Mouse (Mus musculus) liver, embryonic 13.5 days (tissue): ENCODE data around the gene Chrm1. TPM values are rescaled to one million over a fixed set of nuclear protein-coding genes. Genes with fewer than 3 reads are reported as not detected.
"Not testable (repeated sequence)": the region's sequence is repeated elsewhere in the genome, so short reads cannot be mapped to it uniquely, and the experiment has no call there.

Experiments used
- ATAC-seq: fragments of 200-750 bp; cut with Nextera tagmentation; 2 replicates; pipeline ENCODE4 v1.8.0; 2017; ENCODE audit warnings: low read depth, mild to moderate bottlenecking, moderate number of reproducible peaks, moderate library complexity
- DNase-seq: peaks from one replicate; pipeline ENCODE4 v3.0.0; 2022
- H3K27ac ChIP-seq: fragments of 300-500 bp; sonication (generic); 2 replicates; pipeline ENCODE4 v1.5.1; 2015; ENCODE audit warnings: moderate library complexity, mild to moderate bottlenecking, inconsistent platforms
- H3K27me3 ChIP-seq: fragments of 300-500 bp; sonication (generic); 2 replicates; pipeline ENCODE4 v1.6.1; 2015; ENCODE audit warnings: mild to moderate bottlenecking, inconsistent platforms
- H3K36me3 ChIP-seq: fragments of 300-500 bp; sonication (generic); 2 replicates; pipeline ENCODE4 v1.6.1; 2015; ENCODE audit warnings: mild to moderate bottlenecking, inconsistent platforms
- H3K4me1 ChIP-seq: fragments of 300-500 bp; sonication (generic); replicated peaks from 2 replicates; pipeline ENCODE4 v1.6.1; 2015; ENCODE audit warnings: inconsistent platforms
- H3K4me2 ChIP-seq: fragments of 300-500 bp; sonication (generic); 2 replicates; pipeline ENCODE4 v1.6.1; 2015; ENCODE audit warnings: inconsistent platforms, mild to moderate bottlenecking, moderate library complexity
- H3K4me3 ChIP-seq: fragments of 300-500 bp; sonication (generic); replicated peaks from 2 replicates; pipeline ENCODE4 v1.5.1; 2015; ENCODE audit warnings: mild to moderate bottlenecking, inconsistent platforms
- H3K9ac ChIP-seq: fragments of 300-500 bp; sonication (generic); 2 replicates; pipeline ENCODE4 v1.6.1; 2015; ENCODE audit warnings: mild to moderate bottlenecking, inconsistent platforms
- H3K9me3 ChIP-seq: fragments of 300-500 bp; sonication (generic); replicated peaks from 2 replicates; pipeline ENCODE4 v1.6.1; 2016; ENCODE audit warnings: inconsistent platforms
- WGBS: fragments of 180-500 bp; shearing (Covaris S2); methylation state at CpG from one replicate; pipeline ENCODE4 v1.1.7; 2015; ENCODE audit not compliant: insufficient replicate concordance; 5-methylcytosine and 5-hydroxymethylcytosine counted together
- polyA plus RNA-seq: library from polyadenylated mRNA; unstranded; fragments of >200 nt; fragmentation: Nextera tagmentation; extraction: Ambion mirVana; gene quantifications from 2 replicates; pipeline ENCODE4 v1.2.1, GENCODE M21; 2015

Chrm1 gene
- polyA plus RNA-seq, 1 experiment from 2014 or later, result not detected

GRCm38 (mm10) chr19:8719037-8719436 is 55.4 kb downstream of the Chrm1 start:
- H3K27ac ChIP-seq, result peak overlapping the region; percentile 48
- not testable (repeated sequence) for H3K9ac ChIP-seq

GRCm38 (mm10) chr19:8721378-8721777 is 57.8 kb downstream of the Chrm1 start:
- no peak for DNase-seq
- WGBS, result 24% methylated on average over 1 of the region's 1 CpGs
- peak overlapping the region; percentile 98 for H3K27ac ChIP-seq
- H3K36me3 ChIP-seq, result peaks cover 25% of the 10 kb centered on the region
- peak overlapping the region; percentile 85 for H3K4me3 ChIP-seq
- peaks cover 70% of the 10 kb centered on the region for H3K4me1 ChIP-seq
- no peaks in the 10 kb centered on the region for H3K27me3 ChIP-seq
- H3K9ac ChIP-seq, result peak overlapping the region; percentile 88
- ATAC-seq, result no peak
- H3K4me2 ChIP-seq, result peak overlapping the region; percentile 81
- no peaks in the 10 kb centered on the region for H3K9me3 ChIP-seq

More at GRCm38 (mm10) chr19:8719037-8719436, 55.4 kb downstream of the Chrm1 start:
- not testable (repeated sequence) for H3K4me2 ChIP-seq, DNase-seq, H3K36me3 ChIP-seq, H3K27me3 ChIP-seq, H3K9me3 ChIP-seq, H3K4me3 ChIP-seq, ATAC-seq
- H3K4me1 ChIP-seq, result peaks cover 71% of the 10 kb centered on the region

DNA sequence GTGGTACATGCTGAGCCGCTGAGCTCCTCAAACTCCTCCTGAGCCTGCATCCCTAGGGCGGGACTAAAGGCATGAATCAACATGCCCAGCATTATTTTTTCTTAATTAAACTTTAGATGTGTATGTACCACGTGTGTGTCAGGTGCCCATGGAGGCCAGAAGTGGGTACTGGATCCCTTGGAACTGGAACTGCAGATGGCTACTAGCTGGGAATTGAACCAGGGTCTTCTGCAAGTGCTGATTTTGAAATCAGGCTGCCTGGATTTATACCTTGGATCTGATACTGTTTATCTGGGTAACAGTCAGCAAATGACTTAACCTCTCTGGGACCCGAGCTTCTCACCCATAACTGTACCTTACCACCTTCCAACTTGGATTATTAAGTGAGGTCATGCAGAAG is 58.4 kb downstream of the Chrm1 start:
- Histone ChIP-seq H3K4me2 (peak overlapping the region; percentile 81), H3K36me3 (peaks cover 31% of the 10 kb centered on the region), H3K4me1 (peaks cover 69% of the 10 kb centered on the region), H3K9ac (peak overlapping the region; percentile 88), H3K4me3 (peak overlapping the region; percentile 85), H3K9me3 (no peaks in the 10 kb centered on the region), H3K27me3 (no peaks in the 10 kb centered on the region), H3K27ac (peak overlapping the region; percentile 98)
- 43% methylated on average over 4 of the region's 4 CpGs for WGBS
- no peak for DNase-seq
- no peak for ATAC-seq

DNA sequence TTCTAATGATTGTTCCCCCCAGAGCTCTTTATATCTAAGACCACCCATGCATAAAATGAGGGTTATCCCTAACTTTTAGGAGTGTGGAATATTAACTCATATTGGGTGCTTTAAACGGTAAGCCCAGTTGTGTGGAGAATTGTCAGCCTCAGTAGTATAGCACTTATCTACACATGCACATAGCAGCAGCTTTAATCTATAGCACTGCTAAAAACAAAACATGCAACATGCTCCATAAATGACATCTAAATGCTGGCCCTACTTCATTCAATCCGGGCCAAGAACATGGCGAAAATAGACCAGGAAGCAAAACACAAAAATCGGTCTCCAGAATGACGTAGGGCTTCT is 58.9 kb downstream of the Chrm1 start:
- Histone ChIP-seq H3K27me3 (no peaks in the 10 kb centered on the region), H3K9ac (peak overlapping the region; percentile 88), H3K27ac (peak overlapping the region; percentile 98), H3K9me3 (no peaks in the 10 kb centered on the region), H3K4me2 (peak overlapping the region; percentile 81), H3K4me1 (peaks cover 64% of the 10 kb centered on the region), H3K36me3 (peaks cover 32% of the 10 kb centered on the region), H3K4me3 (peak overlapping the region; percentile 85)
- peak; percentile 8; the same call in 1 of the 2 replicates for ATAC-seq
- DNase-seq, result no peak
- WGBS, result under 1% methylated on average over 5 of the region's 5 CpGs

DNA sequence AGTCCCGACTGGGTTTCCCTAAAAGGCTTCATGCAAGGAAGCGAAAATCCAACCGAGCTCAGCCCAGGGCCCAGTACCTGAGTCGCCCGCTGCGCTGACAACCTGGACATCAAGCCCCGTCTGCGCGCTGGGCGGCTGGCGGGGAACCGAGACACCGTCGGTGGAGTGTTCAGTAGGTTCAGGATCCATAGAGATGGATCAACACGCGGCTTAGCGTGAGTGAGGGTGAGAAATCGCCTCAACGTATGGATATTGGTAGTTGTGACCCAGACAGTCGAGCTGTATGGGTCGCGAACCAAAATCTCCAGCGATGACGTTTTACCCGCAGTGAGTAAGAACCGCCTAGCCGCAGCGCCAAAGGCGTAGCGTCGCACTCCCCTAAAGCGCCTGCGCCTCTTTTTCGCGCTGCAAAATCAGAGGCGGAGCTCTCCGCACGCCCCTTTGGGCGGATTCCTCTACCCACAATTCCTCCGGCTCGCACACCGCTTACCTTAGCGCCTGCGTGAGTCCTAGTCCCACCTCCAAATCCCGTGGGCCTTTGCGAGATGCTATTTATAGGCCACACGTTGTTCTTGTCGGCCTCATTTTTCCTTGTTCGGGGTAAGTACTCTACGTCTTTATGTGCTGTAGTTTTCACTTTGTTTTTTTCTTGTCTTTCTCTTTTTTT is 59.5 kb downstream of the Chrm1 start, which contains the start of gene Slc3a2:
TSS of gene Slc3a2 (minus strand) at position 463 of the 667 bp plus-strand sequence.
- Histone ChIP-seq H3K4me2 (peak within 1 kb of the TSS; percentile 81), H3K36me3 (peaks cover 32% of the 10 kb centered on the region), H3K27ac (peak within 1 kb of the TSS; percentile 98), H3K4me3 (peak within 1 kb of the TSS; percentile 85), H3K9ac (peak within 1 kb of the TSS; percentile 88), H3K9me3 (no peaks in the 10 kb centered on the region), H3K27me3 (no peaks in the 10 kb centered on the region), H3K4me1 (peaks cover 59% of the 10 kb centered on the region)
- ATAC-seq (peak; percentile 90), DNase-seq (peak; percentile 97)
- WGBS, result under 1% methylated on average over 50 of the region's 50 CpGs

DNA sequence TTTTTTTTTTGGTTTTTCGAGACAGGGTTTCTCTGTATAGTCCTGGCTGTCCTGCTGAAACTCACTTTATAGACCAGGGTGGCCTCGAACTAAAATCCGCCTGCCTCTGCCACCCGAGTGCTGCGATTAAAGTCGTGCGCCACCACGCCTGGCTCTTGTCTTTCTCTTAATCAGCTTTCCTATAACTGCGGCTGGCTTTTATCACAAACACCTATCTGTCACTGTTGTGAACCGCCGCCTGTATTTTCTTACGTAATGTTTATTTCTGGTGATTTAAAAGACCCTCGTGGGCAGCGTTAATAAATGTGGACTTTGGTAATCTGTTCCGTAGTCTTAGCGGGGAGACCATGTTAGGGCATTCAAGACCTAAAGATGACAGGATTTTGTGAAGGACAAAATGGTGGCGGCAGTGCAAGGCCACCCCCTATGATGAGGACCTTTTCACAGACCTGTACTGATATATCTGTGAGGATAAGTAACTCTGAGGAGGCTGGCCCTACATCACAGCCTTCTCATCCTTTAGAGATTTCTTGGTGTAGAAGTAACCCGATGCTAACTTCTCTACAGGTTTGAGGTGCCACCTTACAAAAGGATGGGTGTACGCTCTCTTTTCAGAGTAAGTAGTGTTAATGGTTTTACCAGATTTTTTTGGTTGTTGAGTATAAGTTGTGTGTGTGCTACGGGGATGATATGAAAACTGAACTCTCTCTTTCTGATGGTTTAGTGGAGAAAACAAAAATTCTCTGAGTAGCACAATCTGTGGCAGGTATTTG is 60.2 kb downstream of the Chrm1 start:
- H3K4me3 ChIP-seq, result peak overlapping the region; percentile 85
- H3K27ac ChIP-seq, result peak overlapping the region; percentile 98
- peaks cover 32% of the 10 kb centered on the region for H3K36me3 ChIP-seq
- peaks cover 53% of the 10 kb centered on the region for H3K4me1 ChIP-seq
- no peaks in the 10 kb centered on the region for H3K9me3 ChIP-seq
- H3K9ac ChIP-seq, result peak overlapping the region; percentile 86
- H3K27me3 ChIP-seq, result no peaks in the 10 kb centered on the region
- ATAC-seq (no peak), DNase-seq (no peak)
- WGBS, result under 1% methylated on average over 20 of the region's 20 CpGs
- peak overlapping the region; percentile 78 for H3K4me2 ChIP-seq

DNA sequence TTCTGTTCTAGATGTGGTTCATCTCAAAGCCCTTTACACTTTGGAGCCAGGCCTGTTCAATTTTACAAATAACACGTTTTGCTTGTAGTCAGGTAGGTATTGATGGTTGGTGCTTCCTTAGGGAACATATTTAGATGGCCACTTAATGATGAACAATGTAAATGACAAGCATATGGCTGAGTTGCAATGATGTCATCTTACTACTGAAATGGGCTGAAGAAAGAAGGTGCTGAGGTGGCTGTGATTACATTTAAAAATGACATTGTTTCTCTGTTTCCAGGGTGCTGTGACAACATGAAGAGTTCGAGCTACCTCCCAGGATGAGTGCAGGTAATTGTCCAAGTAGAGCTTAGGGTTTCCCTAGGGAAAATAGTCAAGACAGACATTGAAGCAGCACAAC is 60.8 kb downstream of the Chrm1 start:
- Histone ChIP-seq H3K4me3 (peak overlapping the region; percentile 85), H3K36me3 (peaks cover 32% of the 10 kb centered on the region), H3K27ac (peak overlapping the region; percentile 98), H3K4me2 (peak overlapping the region; percentile 78), H3K4me1 (peaks cover 50% of the 10 kb centered on the region), H3K27me3 (no peaks in the 10 kb centered on the region), H3K9me3 (no peaks in the 10 kb centered on the region), H3K9ac (peak overlapping the region; percentile 86)
- WGBS, result 0% methylated on average over 2 of the region's 2 CpGs
- ATAC-seq (no peak), DNase-seq (no peak)

- no peak for ATAC-seq
- peak overlapping the region; percentile 98 for H3K27ac ChIP-seq
- 27% methylated on average over 4 of the region's 4 CpGs for WGBS
Measured at GRCm38 (mm10) chr19:8725081-8725613, 61.6 kb downstream of the Chrm1 start.

DNA sequence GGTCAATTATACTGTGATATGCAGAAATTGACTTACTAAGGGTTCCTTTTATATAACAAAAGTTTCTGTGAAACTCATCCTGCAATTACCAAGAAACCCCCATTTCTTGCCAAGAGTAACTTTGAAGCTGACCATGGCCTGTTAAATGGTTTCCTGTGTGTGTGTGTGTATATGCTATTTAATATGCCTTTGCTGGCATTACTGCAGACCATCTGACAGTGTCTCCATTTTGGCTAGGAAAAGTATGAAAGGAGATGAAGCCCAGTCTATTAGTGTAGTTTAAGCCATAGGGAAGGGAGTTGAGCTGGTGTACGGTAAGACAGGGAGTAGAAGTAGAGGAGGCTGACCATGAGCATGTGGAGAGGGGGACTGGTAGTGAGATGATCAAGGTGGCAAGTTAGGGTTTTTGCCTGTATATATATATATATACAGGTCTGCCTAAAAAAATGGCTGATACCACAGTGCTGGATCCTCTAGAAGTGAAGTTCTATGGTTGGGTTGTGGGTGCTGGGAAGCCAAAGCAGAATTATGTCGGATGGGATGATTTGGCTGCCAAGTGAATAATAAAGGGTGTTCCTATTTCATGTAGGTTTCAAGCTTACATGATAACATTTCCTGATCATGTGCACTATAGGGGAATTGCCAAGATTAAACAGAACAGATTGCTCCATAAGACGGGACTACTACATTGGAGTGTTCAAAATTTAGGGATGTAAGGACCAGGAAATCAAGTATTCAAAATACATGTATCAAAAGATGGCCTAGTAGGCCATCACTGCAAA is 63.2 kb downstream of the Chrm1 start:
- H3K4me2 ChIP-seq, result peak overlapping the region; percentile 19; the same call in 1 of the 2 replicates
- peaks cover 32% of the 10 kb centered on the region for H3K36me3 ChIP-seq
- ATAC-seq, result peak; percentile 4; the same call in 1 of the 2 replicates
- peak overlapping the region; percentile 98 for H3K27ac ChIP-seq
- H3K9ac ChIP-seq, result peak overlapping the region; percentile 86; the same call in 1 of the 2 replicates
- DNase-seq, result no peak
- peak overlapping the region; percentile 85; the same call in 1 of the 2 replicates for H3K4me3 ChIP-seq
- WGBS, result 11% methylated on average over 3 of the region's 3 CpGs
- H3K4me1 ChIP-seq, result peaks cover 32% of the 10 kb centered on the region
- no peaks in the 10 kb centered on the region for H3K27me3 ChIP-seq
- no peaks in the 10 kb centered on the region for H3K9me3 ChIP-seq

More at GRCm38 (mm10) chr19:8725081-8725613, 61.6 kb downstream of the Chrm1 start:
- Histone ChIP-seq H3K36me3 (peaks cover 32% of the 10 kb centered on the region), H3K9ac (peak overlapping the region; percentile 86), H3K27me3 (no peaks in the 10 kb centered on the region), H3K4me2 (peak overlapping the region; percentile 78), H3K4me3 (peak overlapping the region; percentile 85), H3K9me3 (no peaks in the 10 kb centered on the region), H3K4me1 (peaks cover 47% of the 10 kb centered on the region)
- no peak for DNase-seq

- 8% methylated on average over 5 of the region's 5 CpGs for WGBS
- no peak for ATAC-seq
- Histone ChIP-seq H3K27ac (peak overlapping the region; percentile 44; the same call in 1 of the 2 replicates), H3K9me3 (no peaks in the 10 kb centered on the region), H3K4me3 (no peak overlapping the region), H3K9ac (no peak overlapping the region), H3K27me3 (peaks cover under 1% of the 10 kb centered on the region; the same call in 1 of the 2 replicates), H3K36me3 (peaks cover 32% of the 10 kb centered on the region), H3K4me2 (no peak overlapping the region), H3K4me1 (peaks cover 27% of the 10 kb centered on the region)
- DNase-seq, result no peak
Measured at GRCm38 (mm10) chr19:8727495-8728114, 64.0 kb downstream of the Chrm1 start.
